Mouse (Mus musculus) left cerebral cortex, postnatal 10 days (tissue): ENCODE data around the gene Nfkbil1. TPM values are rescaled to one million over a fixed set of nuclear protein-coding genes. Genes with fewer than 3 reads are reported as not detected.

Experiments used
- DNase-seq, 2 experiments: peaks; one replicate each; pipeline ENCODE4 v3.0.0; 2021 to 2022; ENCODE audit warnings: low spot score in 2 of 2, mixed read lengths in 1 of 2; ENCODE audit errors: extremely low spot score in 1 of 2
- intact Hi-C: fragments of 180-260 bp; cut with DNase I; formaldehyde crosslinking; loops from one replicate; pipeline ENCODE4 v1.15.1; 2025
- total RNA-seq, 2 experiments: library from RNA; stranded (reverse); gene quantifications; 2 replicates each; pipeline ENCODE4 v1.2.3; 2021

Gene Nfkbil1
- total RNA-seq, 2 experiments from 2014 or later, result 12.7 to 14.6 TPM

GRCm38 (mm10) chr17:35194844-35195630, 40.6 kb downstream of the Nfkbil1 start:
- DNase-seq, result no peak
- intact Hi-C loops, result no loop called here

GRCm38 (mm10) chr17:35193881-35194843, 41.4 kb downstream of the Nfkbil1 start, which contains the start of gene Ltb:
TSS of gene Ltb (plus strand) at chr17:35194439.
- DNase-seq, result no peak
- intact Hi-C loops, result no loop called here

GRCm38 (mm10) chr17:35192924-35193323, 42.7 kb downstream of the Nfkbil1 start:
- no peak for DNase-seq
- intact Hi-C loops, result no loop called here

DNA sequence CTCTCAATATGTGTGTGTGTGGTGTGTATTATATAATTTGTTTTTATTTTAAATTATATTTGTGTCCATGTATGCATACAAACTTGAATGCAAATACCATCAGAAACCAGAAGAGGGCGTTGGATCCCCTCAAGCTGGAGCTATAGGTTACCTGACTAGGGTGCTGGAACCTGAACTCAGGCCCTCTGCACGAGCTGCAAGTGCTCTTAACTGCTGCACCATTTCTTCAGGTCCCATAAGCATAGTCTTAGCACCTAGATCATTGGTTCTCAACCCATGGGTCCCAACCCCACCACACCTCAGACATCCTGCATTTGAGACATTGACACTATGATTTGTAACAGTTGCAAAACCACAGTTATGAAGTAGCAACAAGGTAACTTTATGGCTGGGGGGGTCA, 43.9 kb downstream of the Nfkbil1 start:
- DNase-seq, result no peak
- intact Hi-C loops, result no loop called here

DNA sequence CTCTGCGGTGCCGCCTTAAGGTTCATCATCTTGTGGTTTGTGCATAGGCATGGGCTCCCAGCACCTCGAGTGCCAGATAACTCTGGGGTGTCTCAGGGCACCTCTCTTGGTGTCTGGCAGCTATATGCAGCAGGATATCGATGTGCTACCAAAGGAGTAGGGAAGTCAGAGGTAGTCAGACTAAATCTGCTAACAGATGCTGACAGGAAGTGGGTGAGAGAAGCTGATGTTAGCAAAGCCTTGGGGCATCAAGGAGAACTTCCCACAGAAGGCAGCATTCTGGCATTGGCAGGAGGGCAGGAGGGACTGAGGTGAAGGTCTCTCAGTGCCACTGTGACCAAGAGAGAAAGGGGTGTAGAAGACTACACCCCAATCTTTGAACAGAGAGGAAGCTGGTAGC, 45.5 kb downstream of the Nfkbil1 start:
- intact Hi-C loops, result no loop called here
- DNase-seq, result no peak

DNA sequence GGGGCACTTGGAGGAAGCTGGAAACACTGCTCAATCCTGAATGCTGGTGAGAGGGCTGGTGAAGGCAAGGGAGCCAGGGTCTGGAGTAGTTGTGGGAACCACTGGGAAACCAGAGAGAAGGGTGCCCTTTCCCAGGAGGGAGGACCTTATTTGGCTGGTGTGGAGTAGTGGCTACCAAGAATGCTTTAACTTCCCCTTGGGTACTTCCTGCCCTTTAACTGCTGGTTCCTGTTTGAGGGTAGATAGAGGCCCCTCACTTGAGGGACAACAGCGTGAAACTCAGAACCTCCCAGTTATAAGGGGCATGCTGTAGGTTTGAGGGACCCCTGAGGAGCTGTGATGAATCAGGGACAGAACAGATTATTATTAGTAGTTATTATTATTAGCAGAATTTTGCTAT, 46.4 kb downstream of the Nfkbil1 start:
- DNase-seq, result no peak
- intact Hi-C loops, result no loop called here

- intact Hi-C loops, result no loop called here
- DNase-seq, result no peak
Measured at GRCm38 (mm10) chr17:35187959-35188610, 47.5 kb downstream of the Nfkbil1 start, which contains the start of gene Lst1. TSS of gene Lst1 (minus strand) at chr17:35188439.

- no peak for DNase-seq
- intact Hi-C loops, result no loop called here
Measured at GRCm38 (mm10) chr17:35187345-35187744, 48.2 kb downstream of the Nfkbil1 start.

GRCm38 (mm10) chr17:35186681-35187080, 48.9 kb downstream of the Nfkbil1 start:
- intact Hi-C loops, result no loop called here
- no peak for DNase-seq

GRCm38 (mm10) chr17:35185639-35186611, 49.7 kb downstream of the Nfkbil1 start:
- peak in 1 of 2 experiments; percentile 75 for DNase-seq
- intact Hi-C loops, result no loop called here

DNA sequence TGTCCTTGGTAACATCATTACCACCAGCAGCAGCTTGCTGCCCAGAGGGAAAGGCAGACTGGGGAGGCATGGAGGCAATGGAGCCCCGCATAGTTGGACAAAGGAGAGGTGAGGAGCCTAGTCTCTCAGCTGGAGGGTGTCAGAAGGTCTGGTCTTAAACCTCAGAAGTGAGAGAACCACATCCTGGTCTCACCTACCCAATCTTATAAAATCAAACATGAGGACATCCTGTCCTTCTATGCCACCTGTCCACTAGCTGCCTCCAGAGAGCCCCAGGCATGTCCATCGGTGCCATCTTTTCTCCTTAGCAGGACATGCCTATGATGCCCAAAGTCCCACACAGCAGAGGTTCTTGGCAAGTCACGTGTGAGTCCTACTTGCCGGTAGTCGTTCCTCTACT, 55.5 kb downstream of the Nfkbil1 start:
- no peak for DNase-seq
- intact Hi-C loops, result no loop called here

DNA sequence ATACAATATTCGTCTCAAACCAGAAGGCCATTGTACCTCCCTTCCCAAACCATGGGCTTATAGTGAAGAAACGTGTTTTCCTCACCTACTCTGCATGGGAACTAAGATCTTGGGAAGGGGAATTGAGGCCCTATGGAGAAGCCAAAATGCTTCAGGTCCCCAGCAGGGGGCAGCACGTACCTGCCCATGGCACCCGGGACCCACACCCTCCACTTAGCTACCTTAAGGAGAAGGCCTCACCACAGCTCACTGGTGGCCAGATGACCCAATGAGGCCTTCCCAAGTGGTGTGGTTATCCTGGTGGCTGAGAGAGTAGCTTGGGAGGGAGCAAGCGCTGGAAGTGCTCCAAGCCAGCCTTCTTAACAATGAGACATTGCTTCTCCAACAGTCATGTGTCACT, 57.1 kb downstream of the Nfkbil1 start:
- peak in 1 of 2 experiments; percentile 74 for DNase-seq
- intact Hi-C loops, result no loop called here

DNA sequence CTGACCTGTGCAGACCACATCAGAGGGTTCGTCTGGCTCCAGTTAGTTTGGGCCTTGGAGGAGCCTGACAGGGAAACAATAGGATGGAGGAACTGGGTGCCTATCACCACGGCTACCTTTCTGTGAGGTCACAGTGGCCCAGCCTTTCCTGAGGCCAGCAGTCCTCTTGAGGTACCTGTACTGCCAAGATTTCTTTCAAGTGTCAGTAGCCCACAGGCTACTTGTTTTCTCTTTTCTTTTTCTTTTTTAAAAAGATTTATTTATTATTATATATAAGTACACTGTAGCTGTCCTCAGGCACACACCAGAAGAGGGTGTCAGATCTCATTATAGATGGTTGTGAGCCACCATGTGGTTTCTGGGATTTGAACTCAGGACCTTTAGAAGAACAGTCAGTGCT, 59.6 kb downstream of the Nfkbil1 start, which contains the start of gene Aif1:
Gene Aif1, minus strand, starts transcription at position 101 of the 400 bp plus-strand sequence.
- intact Hi-C loops, result no loop called here
- DNase-seq, result no peak

- no peak for DNase-seq
- intact Hi-C loops, result no loop called here
Measured at GRCm38 (mm10) chr17:35175382-35175781, 60.2 kb downstream of the Nfkbil1 start.

DNA sequence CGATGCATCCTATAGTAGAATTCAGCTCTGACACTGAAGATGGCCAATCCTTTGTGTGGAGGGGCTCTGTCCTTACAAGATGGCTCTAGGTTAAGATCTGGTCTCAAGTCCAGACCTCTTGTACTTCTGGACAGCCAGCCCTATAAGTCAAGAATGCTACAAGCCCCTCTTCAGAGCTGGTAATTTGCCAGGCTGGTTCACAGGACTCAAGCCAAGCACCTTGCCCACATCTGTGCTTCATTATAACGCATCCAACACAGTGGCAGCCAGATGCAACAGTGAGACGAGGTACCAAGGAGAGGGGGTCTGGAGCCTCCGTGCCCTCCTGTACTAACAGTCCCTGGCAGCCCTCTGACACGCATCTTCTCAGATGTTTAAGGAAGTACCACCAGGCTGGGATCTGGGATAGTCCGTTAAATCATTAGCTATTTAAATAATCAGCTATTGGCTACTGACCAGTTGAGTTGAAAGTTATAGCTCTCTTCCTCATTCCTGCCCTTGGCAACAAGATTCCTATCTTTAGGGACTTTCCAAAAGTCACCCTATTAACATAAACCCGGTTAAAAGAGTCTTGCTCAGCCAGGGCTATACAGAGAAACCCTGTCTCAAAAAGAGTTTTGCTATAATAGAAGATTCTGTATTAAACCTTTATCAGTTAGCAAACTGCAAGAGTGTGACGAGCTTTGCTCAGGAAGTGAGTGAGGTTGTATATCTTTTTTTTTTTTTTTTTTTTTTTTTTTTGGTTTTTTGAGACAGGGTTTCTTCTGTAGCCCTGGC, 61.2 kb downstream of the Nfkbil1 start:
- DNase-seq, result no peak
- intact Hi-C loops, result no loop called here

- intact Hi-C loops, result no loop called here
Measured at GRCm38 (mm10) chr17:35173329-35173728, 62.3 kb downstream of the Nfkbil1 start.

GRCm38 (mm10) chr17:35172445-35173234, 63.0 kb downstream of the Nfkbil1 start:
- no peak for DNase-seq
- intact Hi-C loops, result no loop called here

More at GRCm38 (mm10) chr17:35173329-35173728, 62.3 kb downstream of the Nfkbil1 start:
- DNase-seq, result no peak
